In the genomic region with DNA sequence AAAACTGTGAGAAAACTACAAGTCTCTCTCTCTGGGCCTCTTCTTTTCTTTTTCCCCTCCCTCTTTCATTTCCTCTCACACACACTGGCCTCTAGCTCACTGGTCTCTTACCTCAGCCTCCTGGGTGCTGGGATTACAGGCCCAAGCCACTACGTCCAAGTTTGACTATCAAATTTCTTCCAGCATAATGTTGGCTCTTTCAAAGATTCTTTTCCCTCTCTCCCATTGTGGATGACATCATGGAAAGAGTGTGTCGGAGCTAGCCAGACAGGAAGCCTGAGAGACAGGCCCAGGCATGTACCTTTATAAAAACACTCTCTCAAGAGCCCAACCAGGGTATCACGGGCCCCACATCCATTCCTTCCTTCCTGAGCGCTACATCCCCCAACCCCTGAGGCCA, we compare ENCODE assay signal across 9 mouse cellular contexts. TPM values are rescaled to one million over a fixed set of nuclear protein-coding genes. Genes with fewer than 3 reads are reported as not detected.
DNase-seq lines count a peak whose midpoint lies in the region; ATAC-seq lines count a peak whose summit lies in the region.
"Had no signal": no experiment of that assay in that cellular context is flagged by ENCODE, and none has a peak within 500 bp of the region (broad histone marks: within the 10 kb centered on the region; RNA-seq: fewer than 3 reads in every experiment).

No protein-coding gene starts in this region.

- no peak overlapping the region for H3K9ac ChIP-seq in embryonic facial prominence, embryonic 15.5 days
- no peak overlapping the region for H3K9ac ChIP-seq in liver, embryonic 12.5 days
- no peak overlapping the region for H3K9ac ChIP-seq in stomach, embryonic 15.5 days

- peaks cover 57% of the 10 kb centered on the region for H3K4me1 ChIP-seq in embryonic facial prominence, embryonic 15.5 days
- peaks cover 47% of the 10 kb centered on the region for H3K4me1 ChIP-seq in liver, embryonic 12.5 days
- H3K4me1 ChIP-seq in stomach, embryonic 15.5 days = peaks cover 56% of the 10 kb centered on the region

- H3K27me3 ChIP-seq in embryonic facial prominence, embryonic 15.5 days = no peaks in the 10 kb centered on the region
- no peaks in the 10 kb centered on the region for H3K27me3 ChIP-seq in liver, embryonic 12.5 days (replicated peaks)
- H3K27me3 ChIP-seq in stomach, embryonic 15.5 days (replicated peaks) = no peaks in the 10 kb centered on the region

- peaks cover 7% of the 10 kb centered on the region for H3K36me3 ChIP-seq in embryonic facial prominence, embryonic 15.5 days
- H3K36me3 ChIP-seq in liver, embryonic 12.5 days = peaks cover 25% of the 10 kb centered on the region
- H3K36me3 ChIP-seq in stomach, embryonic 15.5 days = peaks cover 5% of the 10 kb centered on the region

- peak; percentile 61 for ATAC-seq in embryonic facial prominence, embryonic 15.5 days (ENCODE audit: insufficient number of reproducible peaks, low FRiP score, low TSS enrichment, low read depth)
- ATAC-seq in liver, embryonic 12.5 days = no peak
- no peak for ATAC-seq in stomach, embryonic 15.5 days (ENCODE audit: insufficient read depth, low FRiP score, low read depth)

- peak overlapping the region; percentile 90 for H3K27ac ChIP-seq in embryonic facial prominence, embryonic 15.5 days (replicated peaks)
- H3K27ac ChIP-seq in liver, embryonic 12.5 days = peak overlapping the region; percentile 75
- peak overlapping the region; percentile 93 for H3K27ac ChIP-seq in stomach, embryonic 15.5 days

- DNase-seq in adrenal gland, adult 2 months = peak; percentile 24
- no peak for DNase-seq in adrenal gland, adult 8-10 months
- peak; percentile 66 for DNase-seq in heart, postnatal 4 days
- DNase-seq in thymus, postnatal 25 days = no peak
- no peak for DNase-seq in urinary bladder, postnatal 4 days (ENCODE audit: low spot score in 2 of 2)

- no peak overlapping the region for H3K4me3 ChIP-seq in embryonic facial prominence, embryonic 15.5 days (replicated peaks)
- H3K4me3 ChIP-seq in liver, embryonic 12.5 days = no peak overlapping the region
- no peak overlapping the region for H3K4me3 ChIP-seq in stomach, embryonic 15.5 days (replicated peaks)
- H3K4me3 ChIP-seq: erythroblast, embryonic 14.5 days had no signal

- no peaks in the 10 kb centered on the region for H3K9me3 ChIP-seq in embryonic facial prominence, embryonic 15.5 days (replicated peaks)
- H3K9me3 ChIP-seq in liver, embryonic 12.5 days (replicated peaks) = 0 out of 2 replicates have a peak, but pooled peaks cover 4% of the 10 kb centered on the region
- no peaks in the 10 kb centered on the region for H3K9me3 ChIP-seq in stomach, embryonic 15.5 days

- WGBS in embryonic facial prominence, embryonic 15.5 days = 14% methylated on average over 4 of the region's 4 CpGs
- 48% methylated on average over 4 of the region's 4 CpGs for WGBS in liver, embryonic 12.5 days (ENCODE audit: insufficient replicate concordance)
- 31% methylated on average over 4 of the region's 4 CpGs for WGBS in stomach, embryonic 15.5 days

- no peak overlapping the region for H3K4me2 ChIP-seq in embryonic facial prominence, embryonic 15.5 days (replicated peaks)
- H3K4me2 ChIP-seq in liver, embryonic 12.5 days = no peak overlapping the region
- H3K4me2 ChIP-seq in stomach, embryonic 15.5 days = no peak overlapping the region

RNA-seq across cellular contexts. Expression of a gene that starts 22.0 kb away (rescaled TPM):
- 10 to 100 TPM; 66.8 to 74.7 TPM for total RNA-seq in adrenal gland, adult 2 months (2021)
- polyA plus RNA-seq in adrenal gland, adult 2 months (2012; rRNA removed) = 21.9 and 23.2 TPM in 2 replicates
- 10 to 100 TPM; 75.7 to 93.3 (median 83.9) TPM for total RNA-seq in adrenal gland, adult 8-10 months (2022)
- polyA plus RNA-seq in embryonic facial prominence, embryonic 15.5 days (2015; fragmentation: Nextera tagmentation; extraction: Ambion mirVana) = 39.8 and 44.2 TPM in 2 replicates
- 100 to 1,000 TPM; 318 TPM for total RNA-seq in heart, postnatal 4 days (2021)
- 24.7 and 25.3 TPM in 2 replicates for polyA plus RNA-seq in liver, embryonic 12.5 days (2016; fragmentation: Nextera tagmentation; extraction: Ambion mirVana)
- 35.1 and 36.1 TPM in 2 replicates for polyA plus RNA-seq in stomach, embryonic 15.5 days (2015; fragmentation: Nextera tagmentation; extraction: Ambion mirVana)

Comparison
In these comparisons a context has a peak if more than half of its experiments do, and no peak if none do; other contexts are left out.
1. DNase-seq: peak in adrenal gland, adult 2 months (single experiment) and heart, postnatal 4 days (single experiment); none in adrenal gland, adult 8-10 months (single experiment), thymus, postnatal 25 days (single experiment) and urinary bladder, postnatal 4 days (0 of 2).
2. Peak in every context shown above with its lines, with median percentiles within 50 percentile points of each other: H3K27ac ChIP-seq.